Mouse (Mus musculus) erythroblast, adult 5-6 weeks (primary cell): ENCODE data around the gene RPS10-NUDT3. TPM values are rescaled to one million over a fixed set of nuclear protein-coding genes. Genes with fewer than 3 reads are reported as not detected.

Experiments used
- ATAC-seq: replicated peaks from 2 replicates; pipeline ENCODE4 v1.8.0; 2016; ENCODE audit warnings: moderate number of reproducible peaks, mild to moderate bottlenecking, moderate TSS enrichment, inconsistent platforms; ENCODE audit not compliant: poor library complexity, low FRiP score, severe bottlenecking
- total RNA-seq, 2 experiments: library from RNA; stranded (forward) in 1 of 2; stranded (reverse) in 1 of 2; fragments of 150-400 nt in 1 of 2; fragments of 200-764, 138-1000 nt in 1 of 2; gene quantifications; 2 replicates each; pipeline versions ENCODE4 v1.2.3 to v1.2.4; 2015 to 2017; ENCODE audit warnings: low replicate concordance in 2 of 2

The RPS10-NUDT3 gene
- total RNA-seq, 2 experiments from 2014 or later = not detected

- peak; percentile 77 for ATAC-seq
Observed at GRCm38 (mm10) chr17:27532095-27532494, 102.9 kb downstream of the RPS10-NUDT3 start.

Other genes with a start within 250 kb of the RPS10-NUDT3 start
- gene Grm4, start 113.8 kb downstream of the RPS10-NUDT3 start, total RNA-seq (2015; ENCODE audit: low replicate concordance) = not detected in 2 replicates
- gene Grm4, start 113.8 kb downstream of the RPS10-NUDT3 start, total RNA-seq (2017; ENCODE audit: low replicate concordance) = not detected in 2 replicates
- 63.4 and 75.7 TPM in 2 replicates for gene Hmga1, start 78.7 kb downstream of the RPS10-NUDT3 start, total RNA-seq (2015; ENCODE audit: low replicate concordance)
- 14.4 and 29.6 TPM in 2 replicates for gene Hmga1, start 78.7 kb downstream of the RPS10-NUDT3 start, total RNA-seq (2017; ENCODE audit: low replicate concordance)
- gene AI413582, start 69.5 kb downstream of the RPS10-NUDT3 start, total RNA-seq (2015; ENCODE audit: low replicate concordance) = 14.0 and 15.4 TPM in 2 replicates
- gene AI413582, start 69.5 kb downstream of the RPS10-NUDT3 start, total RNA-seq (2017; ENCODE audit: low replicate concordance) = 4.5 and 5.9 TPM in 2 replicates
- 16.9 and 23.6 TPM in 2 replicates for gene Nudt3, start 11.7 kb downstream of the RPS10-NUDT3 start, total RNA-seq (2015; ENCODE audit: low replicate concordance)
- gene Nudt3, start 11.7 kb downstream of the RPS10-NUDT3 start, total RNA-seq (2017; ENCODE audit: low replicate concordance) = 26.0 and 34.3 TPM in 2 replicates
- 540 and 553 TPM in 2 replicates for gene Rps10, start 1.4 kb upstream of the RPS10-NUDT3 start, total RNA-seq (2015; ENCODE audit: low replicate concordance)
- 311 and 359 TPM in 2 replicates for gene Rps10, start 1.4 kb upstream of the RPS10-NUDT3 start, total RNA-seq (2017; ENCODE audit: low replicate concordance)
- not detected in 2 replicates for gene Pacsin1, start 20.3 kb upstream of the RPS10-NUDT3 start, total RNA-seq (2015; ENCODE audit: low replicate concordance)
- gene Pacsin1, start 20.3 kb upstream of the RPS10-NUDT3 start, total RNA-seq (2017; ENCODE audit: low replicate concordance) = not detected in 2 replicates
- not detected in 2 replicates for gene Spdef, start 93.7 kb upstream of the RPS10-NUDT3 start, total RNA-seq (2015; ENCODE audit: low replicate concordance)
- not detected in 2 replicates for gene Spdef, start 93.7 kb upstream of the RPS10-NUDT3 start, total RNA-seq (2017; ENCODE audit: low replicate concordance)
- gene D17Wsu92e, start 185.4 kb upstream of the RPS10-NUDT3 start, total RNA-seq (2015; ENCODE audit: low replicate concordance) = 63.8 and 80.7 TPM in 2 replicates
- 193 and 216 TPM in 2 replicates for gene D17Wsu92e, start 185.4 kb upstream of the RPS10-NUDT3 start, total RNA-seq (2017; ENCODE audit: low replicate concordance)
- gene Snrpc, start 202.9 kb upstream of the RPS10-NUDT3 start, total RNA-seq (2015; ENCODE audit: low replicate concordance) = 20.6 and 60.0 TPM in 2 replicates
- 43.8 and 51.5 TPM in 2 replicates for gene Snrpc, start 202.9 kb upstream of the RPS10-NUDT3 start, total RNA-seq (2017; ENCODE audit: low replicate concordance)
- gene Uhrf1bp1, start 221.2 kb upstream of the RPS10-NUDT3 start, total RNA-seq (2015; ENCODE audit: low replicate concordance) = 3.3 and 4.4 TPM in 2 replicates
- 4.3 and 5.4 TPM in 2 replicates for gene Uhrf1bp1, start 221.2 kb upstream of the RPS10-NUDT3 start, total RNA-seq (2017; ENCODE audit: low replicate concordance)